Mouse (Mus musculus): ENCODE measurements at regions not wholly inside any gene's neighbourhood (a gene's known extent, or its start where the extent isn't known, plus 50 kb on each side); places are given as distances from the start of the nearest gene placed in this dataset.

DNA sequence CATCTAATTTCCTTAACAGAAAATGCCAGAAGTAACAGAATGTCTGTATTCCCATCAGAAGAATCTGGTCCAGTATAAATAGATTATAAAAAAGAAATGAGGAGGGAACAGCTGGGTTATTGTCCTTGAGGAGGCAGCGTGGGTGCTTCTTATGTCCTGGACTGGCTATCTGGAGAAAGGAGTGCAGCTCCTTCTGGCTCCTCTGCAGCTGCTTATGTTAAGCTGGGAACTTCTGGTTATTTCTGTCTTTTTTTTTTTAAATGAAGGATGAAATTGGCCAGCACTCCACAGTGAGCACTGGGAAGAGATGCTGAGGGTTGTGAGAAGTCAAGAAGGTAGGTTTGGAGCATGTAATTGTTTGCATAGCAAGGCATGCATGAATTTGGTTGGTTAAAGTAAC, 441.5 kb downstream of the Ebf1 start:
- DNase-seq (ENCODE audit: low spot score) (no peak), ATAC-seq (replicated peaks; ENCODE audit: insufficient number of reproducible peaks, low FRiP score, low TSS enrichment, low read depth) (no peak)
- no peak overlapping the region for H3K4me2 ChIP-seq (ENCODE audit: low read depth, low read length)
- H3K4me1 ChIP-seq (ENCODE audit: control insufficient read depth, insufficient read depth, low read length), result no peaks in the 10 kb centered on the region
- H3K9ac ChIP-seq (replicated peaks; ENCODE audit: low read length), result no peak overlapping the region
- no peaks in the 10 kb centered on the region for H3K27me3 ChIP-seq (ENCODE audit: control insufficient read depth, insufficient read depth, low read length)
- WGBS, result 88% methylated on average over 1 of the region's 1 CpGs
- no peak overlapping the region for H3K27ac ChIP-seq (replicated peaks; ENCODE audit: low read depth, low read length)
- no peaks in the 10 kb centered on the region for H3K36me3 ChIP-seq (replicated peaks; ENCODE audit: control insufficient read depth, insufficient read depth, low read depth, low read length)
- H3K4me3 ChIP-seq (ENCODE audit: low read depth, low read length), result no peak overlapping the region
- H3K9me3 ChIP-seq (replicated peaks; ENCODE audit: control insufficient read depth, low read length), result no peaks in the 10 kb centered on the region

- no peak for ATAC-seq (replicated peaks; ENCODE audit: insufficient number of reproducible peaks, low FRiP score, low TSS enrichment, low read depth)
These were observed 449.5 kb downstream of the Ebf1 start for GRCm38 (mm10) chr11:45066592-45066991.

DNA sequence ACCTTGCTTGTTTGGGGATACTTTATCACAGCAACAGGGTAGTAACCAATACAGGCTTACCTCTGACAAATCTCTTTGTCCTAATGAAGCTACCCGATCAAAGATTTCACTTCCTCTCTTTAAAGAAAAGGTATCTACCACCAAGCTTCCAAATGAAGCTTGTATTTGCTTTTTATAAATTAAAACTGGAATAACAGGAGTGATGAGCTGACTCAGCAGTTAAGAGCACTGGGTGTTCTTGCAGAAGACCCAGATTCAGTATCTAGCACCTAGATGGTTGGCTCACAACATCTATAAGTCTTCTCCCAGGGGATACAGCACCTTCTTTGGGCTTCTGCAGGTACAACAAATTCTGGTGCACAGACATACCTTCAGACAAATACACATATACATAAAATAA, 453.2 kb downstream of the Ebf1 start:
- ATAC-seq (replicated peaks; ENCODE audit: insufficient number of reproducible peaks, low FRiP score, low TSS enrichment, low read depth) (no peak), DNase-seq (ENCODE audit: low spot score) (no peak)
- Histone ChIP-seq H3K9ac (replicated peaks; ENCODE audit: low read length) (no peak overlapping the region), H3K27me3 (ENCODE audit: control insufficient read depth, insufficient read depth, low read length) (no peaks in the 10 kb centered on the region), H3K4me1 (ENCODE audit: control insufficient read depth, insufficient read depth, low read length) (no peaks in the 10 kb centered on the region), H3K4me3 (ENCODE audit: low read depth, low read length) (no peak overlapping the region), H3K9me3 (replicated peaks; ENCODE audit: control insufficient read depth, low read length) (no peaks in the 10 kb centered on the region), H3K4me2 (ENCODE audit: low read depth, low read length) (no peak overlapping the region), H3K27ac (replicated peaks; ENCODE audit: low read depth, low read length) (no peak overlapping the region), H3K36me3 (replicated peaks; ENCODE audit: control insufficient read depth, insufficient read depth, low read depth, low read length) (no peaks in the 10 kb centered on the region)
- WGBS, result 79% methylated on average over 1 of the region's 1 CpGs

More at GRCm38 (mm10) chr11:45066592-45066991, 449.5 kb downstream of the Ebf1 start:
- WGBS, result 79% methylated on average over 3 of the region's 3 CpGs
- Histone ChIP-seq H3K9ac (replicated peaks; ENCODE audit: low read length) (no peak overlapping the region), H3K27ac (replicated peaks; ENCODE audit: low read depth, low read length) (no peak overlapping the region), H3K4me2 (ENCODE audit: low read depth, low read length) (no peak overlapping the region), H3K36me3 (replicated peaks; ENCODE audit: control insufficient read depth, insufficient read depth, low read depth, low read length) (no peaks in the 10 kb centered on the region), H3K27me3 (ENCODE audit: control insufficient read depth, insufficient read depth, low read length) (no peaks in the 10 kb centered on the region), H3K4me1 (ENCODE audit: control insufficient read depth, insufficient read depth, low read length) (no peaks in the 10 kb centered on the region), H3K4me3 (ENCODE audit: low read depth, low read length) (no peak overlapping the region), H3K9me3 (replicated peaks; ENCODE audit: control insufficient read depth, low read length) (no peaks in the 10 kb centered on the region)
- no peak for DNase-seq (ENCODE audit: low spot score)

- no peaks in the 10 kb centered on the region for H3K27me3 ChIP-seq (ENCODE audit: control insufficient read depth, insufficient read depth, low read length)
- H3K9me3 ChIP-seq (replicated peaks; ENCODE audit: control insufficient read depth, low read length), result no peaks in the 10 kb centered on the region
- H3K4me1 ChIP-seq (ENCODE audit: control insufficient read depth, insufficient read depth, low read length), result no peaks in the 10 kb centered on the region
- H3K4me3 ChIP-seq (ENCODE audit: low read depth, low read length), result no peak overlapping the region
- H3K4me2 ChIP-seq (ENCODE audit: low read depth, low read length), result no peak overlapping the region
- no peak overlapping the region for H3K27ac ChIP-seq (replicated peaks; ENCODE audit: low read depth, low read length)
- no peaks in the 10 kb centered on the region for H3K36me3 ChIP-seq (replicated peaks; ENCODE audit: control insufficient read depth, insufficient read depth, low read depth, low read length)
- 61% methylated on average over 2 of the region's 2 CpGs for WGBS
- no peak overlapping the region for H3K9ac ChIP-seq (replicated peaks; ENCODE audit: low read length)
- no peak for ATAC-seq (replicated peaks; ENCODE audit: insufficient number of reproducible peaks, low FRiP score, low TSS enrichment, low read depth)
- DNase-seq (ENCODE audit: low spot score), result no peak
These were observed 454.1 kb downstream of the Ebf1 start for GRCm38 (mm10) chr11:45071195-45071594.

GRCm38 (mm10) chr11:45084506-45085037, 467.5 kb downstream of the Ebf1 start:
- no peak overlapping the region for H3K4me2 ChIP-seq (ENCODE audit: low read depth, low read length)
- no peak overlapping the region for H3K27ac ChIP-seq (replicated peaks; ENCODE audit: low read depth, low read length)
- DNase-seq (ENCODE audit: low spot score), result no peak
- ATAC-seq (replicated peaks; ENCODE audit: insufficient number of reproducible peaks, low FRiP score, low TSS enrichment, low read depth), result no peak
- 57% methylated on average over 4 of the region's 4 CpGs for WGBS
- H3K27me3 ChIP-seq (ENCODE audit: control insufficient read depth, insufficient read depth, low read length), result no peaks in the 10 kb centered on the region
- H3K4me1 ChIP-seq (ENCODE audit: control insufficient read depth, insufficient read depth, low read length), result no peaks in the 10 kb centered on the region
- no peak overlapping the region for H3K9ac ChIP-seq (replicated peaks; ENCODE audit: low read length)
- H3K4me3 ChIP-seq (ENCODE audit: low read depth, low read length), result no peak overlapping the region
- no peaks in the 10 kb centered on the region for H3K36me3 ChIP-seq (replicated peaks; ENCODE audit: control insufficient read depth, insufficient read depth, low read depth, low read length)
- H3K9me3 ChIP-seq (replicated peaks; ENCODE audit: control insufficient read depth, low read length), result no peaks in the 10 kb centered on the region

GRCm38 (mm10) chr11:45085145-45085544, 468.0 kb downstream of the Ebf1 start:
- ATAC-seq (replicated peaks; ENCODE audit: insufficient number of reproducible peaks, low FRiP score, low TSS enrichment, low read depth), result no peak

DNA sequence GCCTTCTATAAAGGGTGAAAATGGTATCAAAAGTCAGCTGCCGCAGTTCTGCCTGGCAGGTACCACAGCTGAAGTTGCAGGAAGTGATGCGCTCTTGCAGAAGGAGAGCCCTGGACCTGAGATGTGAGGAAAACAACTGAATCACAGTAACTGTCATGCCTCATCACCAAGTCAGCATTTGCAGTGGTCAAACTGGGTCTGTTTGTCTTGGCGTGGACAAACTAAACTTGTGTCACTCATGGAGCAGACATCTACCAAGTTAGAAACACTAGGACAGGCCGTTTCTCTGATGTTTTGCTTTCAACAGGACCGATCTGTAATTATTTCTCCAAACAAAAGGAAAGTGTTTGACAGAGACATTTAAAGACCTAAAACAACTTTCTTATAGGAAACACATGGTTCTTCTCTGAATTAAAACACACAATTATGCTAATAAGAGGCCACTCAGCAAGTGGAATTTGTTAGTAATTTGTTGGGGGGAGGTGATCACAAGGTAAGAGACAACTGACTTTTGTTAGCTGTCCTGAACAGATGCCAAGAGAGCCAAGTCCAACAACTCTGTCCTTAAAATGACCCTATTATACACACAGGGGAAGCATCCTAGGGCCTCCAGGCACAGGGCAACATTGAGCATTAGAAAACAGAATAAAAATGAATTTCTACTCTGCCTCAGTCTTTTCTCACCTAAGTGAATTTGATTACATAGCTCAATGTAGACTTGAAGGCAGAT, 470.2 kb downstream of the Ebf1 start:
- Histone ChIP-seq H3K4me3 (ENCODE audit: low read depth, low read length) (no peak overlapping the region), H3K36me3 (replicated peaks; ENCODE audit: control insufficient read depth, insufficient read depth, low read depth, low read length) (no peaks in the 10 kb centered on the region), H3K9me3 (replicated peaks; ENCODE audit: control insufficient read depth, low read length) (no peaks in the 10 kb centered on the region), H3K27ac (replicated peaks; ENCODE audit: low read depth, low read length) (no peak overlapping the region), H3K4me1 (ENCODE audit: control insufficient read depth, insufficient read depth, low read length) (no peaks in the 10 kb centered on the region), H3K9ac (replicated peaks; ENCODE audit: low read length) (no peak overlapping the region), H3K4me2 (ENCODE audit: low read depth, low read length) (no peak overlapping the region), H3K27me3 (ENCODE audit: control insufficient read depth, insufficient read depth, low read length) (no peaks in the 10 kb centered on the region)
- ATAC-seq (replicated peaks; ENCODE audit: insufficient number of reproducible peaks, low FRiP score, low TSS enrichment, low read depth) (no peak), DNase-seq (ENCODE audit: low spot score) (peak; percentile 9)
- 35% methylated on average over 5 of the region's 5 CpGs for WGBS

More at GRCm38 (mm10) chr11:45085145-45085544, 468.0 kb downstream of the Ebf1 start:
- no peak overlapping the region for H3K9ac ChIP-seq (replicated peaks; ENCODE audit: low read length)
- H3K27me3 ChIP-seq (ENCODE audit: control insufficient read depth, insufficient read depth, low read length), result no peaks in the 10 kb centered on the region
- no peaks in the 10 kb centered on the region for H3K9me3 ChIP-seq (replicated peaks; ENCODE audit: control insufficient read depth, low read length)
- no peak overlapping the region for H3K27ac ChIP-seq (replicated peaks; ENCODE audit: low read depth, low read length)
- no peaks in the 10 kb centered on the region for H3K4me1 ChIP-seq (ENCODE audit: control insufficient read depth, insufficient read depth, low read length)
- no peak for DNase-seq (ENCODE audit: low spot score)
- no peak overlapping the region for H3K4me2 ChIP-seq (ENCODE audit: low read depth, low read length)
- no peaks in the 10 kb centered on the region for H3K36me3 ChIP-seq (replicated peaks; ENCODE audit: control insufficient read depth, insufficient read depth, low read depth, low read length)
- no peak overlapping the region for H3K4me3 ChIP-seq (ENCODE audit: low read depth, low read length)

GRCm38 (mm10) chr11:45088286-45088685, 471.2 kb downstream of the Ebf1 start:
- Histone ChIP-seq H3K9me3 (replicated peaks; ENCODE audit: control insufficient read depth, low read length) (no peaks in the 10 kb centered on the region), H3K4me2 (ENCODE audit: low read depth, low read length) (no peak overlapping the region), H3K36me3 (replicated peaks; ENCODE audit: control insufficient read depth, insufficient read depth, low read depth, low read length) (no peaks in the 10 kb centered on the region), H3K4me3 (ENCODE audit: low read depth, low read length) (no peak overlapping the region), H3K27me3 (ENCODE audit: control insufficient read depth, insufficient read depth, low read length) (no peaks in the 10 kb centered on the region), H3K9ac (replicated peaks; ENCODE audit: low read length) (no peak overlapping the region), H3K4me1 (ENCODE audit: control insufficient read depth, insufficient read depth, low read length) (no peaks in the 10 kb centered on the region), H3K27ac (replicated peaks; ENCODE audit: low read depth, low read length) (no peak overlapping the region)
- ATAC-seq (replicated peaks; ENCODE audit: insufficient number of reproducible peaks, low FRiP score, low TSS enrichment, low read depth) (no peak), DNase-seq (ENCODE audit: low spot score) (no peak)
- 93% methylated on average over 1 of the region's 1 CpGs for WGBS
